Mouse (Mus musculus) hindbrain, embryonic 14.5 days (tissue): ENCODE measurements around the gene Adam22. TPM values are rescaled to one million over a fixed set of nuclear protein-coding genes. Genes with fewer than 3 reads are reported as not detected.
"Not testable (repeated sequence)": the region's sequence is repeated elsewhere in the genome, so short reads cannot be mapped to it uniquely, and the experiment has no call there.

Experiments used
- ATAC-seq: fragments of 200-750 bp; cut with Nextera tagmentation; 2 replicates; pipeline ENCODE4 v1.8.0; 2017; ENCODE audit warnings: moderate number of reproducible peaks, mild to moderate bottlenecking, moderate TSS enrichment, moderate library complexity; ENCODE audit not compliant: low FRiP score
- DNase-seq: peaks from one replicate; pipeline ENCODE4 v3.0.0-alpha.2; 2015; ENCODE audit warnings: low spot score
- H3K27ac ChIP-seq: fragments of 300-500 bp; sonication (generic); 2 replicates; pipeline ENCODE4 v1.5.1; 2014; ENCODE audit warnings: mild to moderate bottlenecking, moderate library complexity
- H3K27me3 ChIP-seq: fragments of 300-500 bp; sonication (generic); 2 replicates; pipeline ENCODE4 v1.6.1; 2014; ENCODE audit warnings: mild to moderate bottlenecking, low read length, mixed read lengths; ENCODE audit not compliant: control insufficient read depth, insufficient read depth
- H3K36me3 ChIP-seq: fragments of 300-500 bp; sonication (generic); replicated peaks from 2 replicates; pipeline ENCODE4 v1.6.1; 2014; ENCODE audit not compliant: control insufficient read depth, insufficient read depth
- H3K4me1 ChIP-seq: fragments of 300-500 bp; sonication (generic); replicated peaks from 2 replicates; pipeline ENCODE4 v1.6.1; 2014; ENCODE audit warnings: antibody characterized with exemption, low read length, mixed read lengths; ENCODE audit not compliant: control insufficient read depth, insufficient read depth
- H3K4me2 ChIP-seq: fragments of 300-500 bp; sonication (generic); replicated peaks from 2 replicates; pipeline ENCODE4 v1.6.1; 2014; ENCODE audit warnings: mild to moderate bottlenecking, moderate library complexity
- H3K4me3 ChIP-seq: fragments of 300-500 bp; sonication (generic); replicated peaks from 2 replicates; pipeline ENCODE4 v1.5.1; 2014; ENCODE audit warnings: mild to moderate bottlenecking, low read length
- H3K9ac ChIP-seq: fragments of 300-500 bp; sonication (generic); 2 replicates; pipeline ENCODE4 v1.6.1; 2014
- H3K9me3 ChIP-seq: fragments of 300-500 bp; sonication (generic); 2 replicates; pipeline ENCODE4 v1.6.1; 2016; ENCODE audit warnings: low read length; ENCODE audit not compliant: control insufficient read depth
- WGBS: fragments of 180-500 bp; shearing (Covaris S2); extraction: QIAGEN DNeasy Blood & Tissue Kit; methylation state at CpG from one replicate; pipeline ENCODE4 v1.1.7; 2014; 5-methylcytosine and 5-hydroxymethylcytosine counted together
- polyA plus RNA-seq: library from polyadenylated mRNA; unstranded; fragments of >200 nt; fragmentation: Nextera tagmentation; extraction: Ambion mirVana; gene quantifications from 2 replicates; pipeline ENCODE4 v1.2.1, GENCODE M21; 2014

Adam22 gene
- polyA plus RNA-seq, 1 experiment from 2014 or later: 55.6 TPM

GRCm38 (mm10) chr5:8224321-8224705, 143.6 kb downstream of the Adam22 start:
- Histone ChIP-seq H3K27me3 (no peaks in the 10 kb centered on the region), H3K4me3 (no peak overlapping the region), H3K4me1 (no peaks in the 10 kb centered on the region), H3K9ac (no peak overlapping the region), H3K27ac (peak overlapping the region; percentile 28; the same call in 1 of the 2 replicates), H3K36me3 (no peaks in the 10 kb centered on the region), H3K9me3 (no peaks in the 10 kb centered on the region), H3K4me2 (no peak overlapping the region)
- ATAC-seq (0 out of 2 replicates have a peak, but pooled peaks have one; percentile 55), DNase-seq (no peak)
- WGBS: 46% methylated on average over 4 of the region's 4 CpGs

DNA sequence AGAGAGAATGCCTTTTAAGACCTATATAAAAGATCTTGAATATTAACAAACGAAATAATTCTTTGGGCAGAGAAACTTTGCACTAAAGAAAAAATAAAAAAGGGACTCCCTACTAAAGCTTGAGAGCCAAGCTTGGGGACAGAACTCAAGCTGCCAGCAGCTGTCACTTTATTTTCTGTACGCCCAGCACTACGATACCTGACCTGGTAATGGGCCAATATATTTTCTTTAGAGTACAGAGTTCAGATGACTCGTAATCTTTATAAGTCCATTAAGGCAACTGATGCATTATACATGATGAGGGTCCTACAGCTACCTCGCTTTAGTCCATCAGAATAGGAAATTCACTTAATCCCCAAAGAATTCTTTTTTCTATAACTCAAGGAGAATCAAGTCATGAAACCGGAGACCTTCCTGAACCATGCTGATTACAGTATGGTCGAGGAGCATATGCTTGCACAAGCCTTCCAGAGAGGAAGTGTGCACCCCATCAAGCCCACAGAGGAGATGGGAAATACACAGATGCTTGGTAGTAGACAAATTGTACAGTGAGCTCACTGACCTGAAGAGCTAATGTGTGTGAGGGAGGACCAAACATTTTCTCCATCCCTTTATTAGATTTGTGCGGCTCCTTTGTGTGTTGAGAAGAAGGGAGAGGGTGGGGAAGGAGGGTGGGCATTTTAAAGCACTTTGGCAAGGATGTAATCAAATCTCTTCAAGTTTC, 144.2 kb downstream of the Adam22 start:
- Histone ChIP-seq H3K4me1 (no peaks in the 10 kb centered on the region), H3K9ac (no peak overlapping the region), H3K36me3 (no peaks in the 10 kb centered on the region), H3K27ac (peak overlapping the region; percentile 28), H3K4me3 (no peak overlapping the region), H3K9me3 (no peaks in the 10 kb centered on the region), H3K4me2 (no peak overlapping the region), H3K27me3 (no peaks in the 10 kb centered on the region)
- 76% methylated on average over 8 of the region's 8 CpGs for WGBS
- DNase-seq: no peak
- peak; percentile 61; the same call in 1 of the 2 replicates for ATAC-seq

DNA sequence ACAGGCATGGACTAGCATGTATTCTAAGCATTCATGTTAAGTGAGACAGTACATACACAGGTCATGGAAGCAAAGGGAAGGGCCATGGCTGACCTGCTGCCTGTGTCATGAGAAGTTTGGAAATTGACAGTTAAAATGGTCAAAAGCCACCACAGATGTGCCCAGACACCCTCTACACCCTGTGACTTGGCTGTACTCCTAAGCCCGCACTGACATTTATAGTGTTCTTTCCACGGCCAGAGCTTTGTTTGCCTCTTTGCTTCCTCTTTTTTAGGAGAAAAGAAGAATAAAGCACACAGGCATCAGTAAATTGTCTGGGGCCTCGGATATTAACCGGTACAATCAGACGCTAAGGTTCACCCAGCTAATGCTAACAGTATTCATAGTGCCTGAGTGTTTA, 146.3 kb downstream of the Adam22 start:
- Histone ChIP-seq H3K4me1 (no peaks in the 10 kb centered on the region), H3K4me3 (no peak overlapping the region), H3K27ac (no peak overlapping the region), H3K4me2 (no peak overlapping the region), H3K27me3 (no peaks in the 10 kb centered on the region), H3K9ac (no peak overlapping the region), H3K9me3 (no peaks in the 10 kb centered on the region), H3K36me3 (no peaks in the 10 kb centered on the region)
- ATAC-seq (no peak), DNase-seq (no peak)
- 92% methylated on average over 5 of the region's 5 CpGs for WGBS

GRCm38 (mm10) chr5:8215841-8216240, 152.1 kb downstream of the Adam22 start:
- no peak for ATAC-seq
- no peak overlapping the region for H3K27ac ChIP-seq
- 88% methylated on average over 1 of the region's 1 CpGs for WGBS

GRCm38 (mm10) chr5:8184992-8185391, 183.0 kb downstream of the Adam22 start:
- not testable (repeated sequence) for ATAC-seq, H3K36me3 ChIP-seq, H3K4me3 ChIP-seq, DNase-seq, H3K9me3 ChIP-seq, H3K4me2 ChIP-seq, H3K9ac ChIP-seq, H3K27ac ChIP-seq, H3K4me1 ChIP-seq, H3K27me3 ChIP-seq
- 86% methylated on average over 1 of the region's 1 CpGs for WGBS

More at GRCm38 (mm10) chr5:8215841-8216240, 152.1 kb downstream of the Adam22 start:
- no peak overlapping the region for H3K4me3 ChIP-seq
- H3K9ac ChIP-seq: no peak overlapping the region
- no peak for DNase-seq
- H3K9me3 ChIP-seq: no peaks in the 10 kb centered on the region
- H3K4me2 ChIP-seq: no peak overlapping the region
- H3K27me3 ChIP-seq: no peaks in the 10 kb centered on the region
- H3K4me1 ChIP-seq: no peaks in the 10 kb centered on the region
- H3K36me3 ChIP-seq: no peaks in the 10 kb centered on the region

DNA sequence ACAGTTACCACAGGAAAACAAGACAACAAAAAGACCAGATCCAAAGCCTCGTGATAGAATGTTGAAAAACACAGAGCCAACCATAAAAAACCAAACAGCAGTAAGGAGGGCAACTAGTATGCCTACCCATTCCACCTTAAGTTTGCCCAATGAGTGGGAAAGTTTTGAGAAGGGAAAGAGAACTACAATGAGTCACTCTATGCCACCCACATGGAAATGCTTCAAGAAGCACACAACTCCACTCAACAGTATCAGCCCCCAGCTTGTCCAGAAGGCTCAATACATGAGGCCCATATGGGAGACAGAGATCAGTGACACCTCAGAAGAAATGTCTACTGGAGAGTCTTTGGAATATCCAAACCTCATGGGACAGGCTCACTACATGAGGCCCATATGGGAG, 187.3 kb downstream of the Adam22 start:
- Histone ChIP-seq H3K36me3 (no peaks in the 10 kb centered on the region), H3K4me3 (no peak overlapping the region), H3K9ac (no peak overlapping the region), H3K9me3 (no peaks in the 10 kb centered on the region), H3K4me2 (no peak overlapping the region), H3K27me3 (no peaks in the 10 kb centered on the region), H3K27ac (no peak overlapping the region), H3K4me1 (no peaks in the 10 kb centered on the region)
- ATAC-seq (no peak), DNase-seq (no peak)
- 92% methylated on average over 1 of the region's 1 CpGs for WGBS

DNA sequence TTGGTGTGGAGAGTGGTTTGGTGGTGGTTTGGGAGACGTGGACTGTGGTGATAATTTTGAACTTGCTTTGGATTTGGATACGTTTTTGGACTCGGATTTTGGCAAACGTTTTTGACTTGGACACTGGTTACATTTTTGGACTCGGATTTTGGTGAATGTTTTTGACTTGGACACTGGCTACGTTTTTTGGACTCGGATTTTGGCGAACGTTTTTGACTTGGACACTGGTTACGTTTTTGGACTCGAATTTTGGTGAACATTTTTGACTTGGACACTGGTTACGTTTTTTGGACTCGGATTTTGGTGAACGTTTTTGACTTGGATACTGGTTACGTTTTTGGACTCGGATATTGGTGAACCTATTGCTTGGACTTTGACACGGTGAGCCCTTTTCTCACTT, 189.8 kb downstream of the Adam22 start:
- no peaks in the 10 kb centered on the region for H3K27me3 ChIP-seq
- H3K9me3 ChIP-seq: no peaks in the 10 kb centered on the region
- no peak overlapping the region for H3K27ac ChIP-seq
- no peak overlapping the region for H3K4me3 ChIP-seq
- H3K4me2 ChIP-seq: no peak overlapping the region
- WGBS: 95% methylated on average over 17 of the region's 17 CpGs
- H3K9ac ChIP-seq: no peak overlapping the region
- ATAC-seq (no peak), DNase-seq (no peak)
- H3K36me3 ChIP-seq: no peaks in the 10 kb centered on the region
- no peaks in the 10 kb centered on the region for H3K4me1 ChIP-seq

DNA sequence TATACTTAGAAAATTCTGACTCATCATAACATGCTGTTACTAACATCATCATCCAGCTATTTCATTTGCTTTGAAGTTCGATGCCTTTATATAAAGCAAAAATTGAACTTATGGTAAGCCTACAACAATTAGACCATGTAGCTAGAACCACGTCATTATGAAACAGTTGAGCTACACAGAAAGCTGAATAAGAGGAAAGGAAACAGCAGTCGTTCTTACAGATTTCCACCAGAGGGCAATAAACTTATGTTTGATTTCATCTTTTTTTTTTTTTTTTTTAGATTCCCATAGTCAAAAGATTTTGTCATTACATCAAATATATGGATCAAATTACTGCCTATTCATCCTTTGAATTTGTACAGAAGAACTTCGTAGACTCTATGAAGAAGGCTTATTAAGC, 203.2 kb downstream of the Adam22 start:
- peak; percentile 61 for DNase-seq

GRCm38 (mm10) chr5:8151645-8152044, 216.3 kb downstream of the Adam22 start:
- H3K4me3 ChIP-seq: no peak overlapping the region
- H3K9ac ChIP-seq: no peak overlapping the region
- no peak for ATAC-seq
- DNase-seq: no peak
- WGBS: 91% methylated on average over 1 of the region's 1 CpGs
- no peak overlapping the region for H3K27ac ChIP-seq
- no peaks in the 10 kb centered on the region for H3K9me3 ChIP-seq
- H3K27me3 ChIP-seq: no peaks in the 10 kb centered on the region
- H3K4me1 ChIP-seq: no peaks in the 10 kb centered on the region
- no peak overlapping the region for H3K4me2 ChIP-seq
- peaks cover 5% of the 10 kb centered on the region; the same call in 1 of the 2 replicates for H3K36me3 ChIP-seq

More for the DNA sequence above, 203.2 kb downstream of the Adam22 start:
- Histone ChIP-seq H3K4me3 (no peak overlapping the region), H3K9me3 (no peaks in the 10 kb centered on the region), H3K4me2 (no peak overlapping the region), H3K27ac (no peak overlapping the region), H3K4me1 (no peaks in the 10 kb centered on the region), H3K9ac (no peak overlapping the region), H3K36me3 (no peaks in the 10 kb centered on the region), H3K27me3 (no peaks in the 10 kb centered on the region)
- WGBS: 53% methylated on average over 4 of the region's 4 CpGs
- ATAC-seq: no peak
